ENCODE assay signal across 13 mouse cellular contexts in genomic region chr7:66140923-66141570, GRCm38 (mm10). TPM values are rescaled to one million over a fixed set of nuclear protein-coding genes. Genes with fewer than 3 reads are reported as not detected.
DNase-seq lines count a peak whose midpoint lies in the region; ATAC-seq and TF ChIP-seq lines count a peak whose summit lies in the region.
"Had no signal": no experiment of that assay in that cellular context is flagged by ENCODE, and none has a peak within 500 bp of the region (broad histone marks: within the 10 kb centered on the region; RNA-seq: fewer than 3 reads in every experiment).

No protein-coding gene starts in this region.

- H3K9me3 ChIP-seq in lung, embryonic 15.5 days, result no peaks in the 10 kb centered on the region
- no peaks in the 10 kb centered on the region for H3K9me3 ChIP-seq in forebrain, postnatal 0 days (ENCODE audit: low read length)
- H3K9me3 ChIP-seq in stomach, embryonic 15.5 days, result no peaks in the 10 kb centered on the region
- no peaks in the 10 kb centered on the region for H3K9me3 ChIP-seq in kidney, embryonic 15.5 days (replicated peaks)

- H3K9ac ChIP-seq in lung, embryonic 15.5 days, result no peak overlapping the region
- H3K9ac ChIP-seq in forebrain, postnatal 0 days, result 0 out of 2 replicates have a peak overlapping the region, but pooled peaks have one; percentile 10
- no peak overlapping the region for H3K9ac ChIP-seq in stomach, embryonic 15.5 days
- no peak overlapping the region for H3K9ac ChIP-seq in kidney, embryonic 15.5 days

- H3K27me3 ChIP-seq in lung, embryonic 15.5 days, result no peaks in the 10 kb centered on the region
- H3K27me3 ChIP-seq in forebrain, postnatal 0 days (ENCODE audit: insufficient read depth, low read length), result no peaks in the 10 kb centered on the region
- H3K27me3 ChIP-seq in stomach, embryonic 15.5 days (replicated peaks), result no peaks in the 10 kb centered on the region
- no peaks in the 10 kb centered on the region for H3K27me3 ChIP-seq in kidney, embryonic 15.5 days

- peak; percentile 53; the same call in 1 of the 2 replicates for ATAC-seq in lung, embryonic 15.5 days (ENCODE audit: borderline replicate concordance, extremely low read depth, low FRiP score, low TSS enrichment)
- peak; percentile 66 for ATAC-seq in forebrain, postnatal 0 days
- peak; percentile 60; the same call in 1 of the 2 replicates for ATAC-seq in stomach, embryonic 15.5 days (ENCODE audit: insufficient read depth, low FRiP score, low read depth)
- ATAC-seq in kidney, embryonic 15.5 days (replicated peaks; ENCODE audit: low FRiP score), result no peak

- TF ChIP-seq CTCF in forebrain, postnatal 0 days (IDR thresholded peaks at IDR 0.05; ENCODE audit: low read depth), result no peak

- 68% methylated on average over 4 of the region's 4 CpGs for WGBS in lung, embryonic 15.5 days
- 15% methylated on average over 4 of the region's 4 CpGs for WGBS in forebrain, postnatal 0 days
- WGBS in stomach, embryonic 15.5 days, result 57% methylated on average over 4 of the region's 4 CpGs
- 75% methylated on average over 4 of the region's 4 CpGs for WGBS in kidney, embryonic 15.5 days

- no peaks in the 10 kb centered on the region for H3K36me3 ChIP-seq in lung, embryonic 15.5 days
- no peaks in the 10 kb centered on the region for H3K36me3 ChIP-seq in forebrain, postnatal 0 days (ENCODE audit: insufficient read depth)
- no peaks in the 10 kb centered on the region for H3K36me3 ChIP-seq in stomach, embryonic 15.5 days
- peaks cover 17% of the 10 kb centered on the region for H3K36me3 ChIP-seq in kidney, embryonic 15.5 days

- no peak overlapping the region for H3K4me2 ChIP-seq in lung, embryonic 15.5 days
- H3K4me2 ChIP-seq in forebrain, postnatal 0 days (ENCODE audit: low read depth), result no peak overlapping the region
- H3K4me2 ChIP-seq in stomach, embryonic 15.5 days, result no peak overlapping the region
- no peak overlapping the region for H3K4me2 ChIP-seq in kidney, embryonic 15.5 days

- peaks cover 53% of the 10 kb centered on the region for H3K4me1 ChIP-seq in lung, embryonic 15.5 days
- peaks cover 25% of the 10 kb centered on the region for H3K4me1 ChIP-seq in forebrain, postnatal 0 days (ENCODE audit: insufficient read depth)
- peaks cover 12% of the 10 kb centered on the region; the same call in 1 of the 2 replicates for H3K4me1 ChIP-seq in stomach, embryonic 15.5 days
- peaks cover 6% of the 10 kb centered on the region; the same call in 1 of the 2 replicates for H3K4me1 ChIP-seq in kidney, embryonic 15.5 days

- 0 out of 2 replicates have a peak overlapping the region, but pooled peaks have one; percentile 8 for H3K27ac ChIP-seq in lung, embryonic 15.5 days
- H3K27ac ChIP-seq in forebrain, postnatal 0 days (ENCODE audit: low read depth, low read length), result peak overlapping the region; percentile 47
- H3K27ac ChIP-seq in stomach, embryonic 15.5 days, result peak overlapping the region; percentile 24; the same call in 1 of the 2 replicates
- H3K27ac ChIP-seq in kidney, embryonic 15.5 days, result no peak overlapping the region
- H3K27ac ChIP-seq: heart, adult 2 months had no signal

- intact Hi-C loops in gastrocnemius, postnatal 14 days (cut with DNase I; ENCODE audit: low total_unique reads), result no loop called here

- peak; percentile 19 for DNase-seq in gastrocnemius, postnatal 14 days
- no peak for DNase-seq in gastrocnemius, adult 18-20 months (ENCODE audit: low spot score)
- DNase-seq in lung, postnatal 25 days (ENCODE audit: low spot score), result no peak
- peak; percentile 34 for DNase-seq in forebrain, postnatal 0 days
- no peak for DNase-seq in right cerebral cortex, postnatal 14 days
- DNase-seq: cerebellum, postnatal 14 days; kidney, postnatal 14 days; spleen, adult 18-20 months; thymus, postnatal 25 days had no signal

- no peak overlapping the region for H3K4me3 ChIP-seq in lung, embryonic 15.5 days
- H3K4me3 ChIP-seq in forebrain, postnatal 0 days (ENCODE audit: low read depth, low read length), result no peak overlapping the region
- no peak overlapping the region for H3K4me3 ChIP-seq in stomach, embryonic 15.5 days (replicated peaks)
- H3K4me3 ChIP-seq in kidney, embryonic 15.5 days (replicated peaks), result no peak overlapping the region
- H3K4me3 ChIP-seq: heart, adult 2 months had no signal

RNA-seq across cellular contexts. Expression of gene Chsy1, which starts 31.7 kb away (rescaled TPM):
- 1 to 10 TPM; 6.9 to 7.6 TPM for total RNA-seq in gastrocnemius, postnatal 14 days (2021)
- total RNA-seq in gastrocnemius, adult 18-20 months (2021), result 1 to 10 TPM; 3.1 to 3.8 TPM
- 18.2 and 18.5 TPM in 2 replicates for polyA plus RNA-seq in lung, embryonic 15.5 days (2015; fragmentation: Nextera tagmentation; extraction: Ambion mirVana)
- total RNA-seq in forebrain, postnatal 0 days (2014; rRNA removed), result 39.8 and 49.9 TPM in 2 replicates
- 8.7 TPM in 2 replicates for polyA plus RNA-seq in forebrain, postnatal 0 days (2015; fragmentation: Nextera tagmentation; extraction: Ambion mirVana)
- 12.5 and 14.0 TPM in 2 replicates for polyA plus RNA-seq in stomach, embryonic 15.5 days (2015; fragmentation: Nextera tagmentation; extraction: Ambion mirVana)
- 15.8 and 16.1 TPM in 2 replicates for polyA plus RNA-seq in kidney, embryonic 15.5 days (2015; fragmentation: Nextera tagmentation; extraction: Ambion mirVana)

Comparison
In these comparisons a context has a peak if more than half of its experiments do, and no peak if none do; other contexts are left out.
1. DNase-seq: peak in gastrocnemius, postnatal 14 days (single experiment) and forebrain, postnatal 0 days (single experiment); none in gastrocnemius, adult 18-20 months (single experiment), lung, postnatal 25 days (single experiment) and right cerebral cortex, postnatal 14 days (single experiment).